Comparison of ENCODE assay signal across 12 mouse cellular contexts in genomic region chr16:76687735-76688447, GRCm38 (mm10).
DNase-seq lines count a peak whose midpoint lies in the region; ATAC-seq and TF ChIP-seq lines count a peak whose summit lies in the region.
"Had no signal": no experiment of that assay in that cellular context is flagged by ENCODE, and none has a peak within 500 bp of the region (broad histone marks: within the 10 kb centered on the region; RNA-seq: fewer than 3 reads in every experiment).

No protein-coding gene starts in this region.

- 64% methylated on average over 18 of the region's 18 CpGs for WGBS in forebrain, embryonic 16.5 days
- 55% methylated on average over 18 of the region's 18 CpGs for WGBS in cerebellum, adult 2 months

- no peaks in the 10 kb centered on the region for H3K36me3 ChIP-seq in forebrain, embryonic 16.5 days (ENCODE audit: control insufficient read depth, insufficient read depth)
- H3K36me3 ChIP-seq: hindbrain, embryonic 10.5 days had no signal

- no peak overlapping the region for H3K27ac ChIP-seq in left cerebral cortex, adult 2 months
- H3K27ac ChIP-seq in forebrain, embryonic 16.5 days (ENCODE audit: low read length), result no peak overlapping the region
- no peak overlapping the region for H3K27ac ChIP-seq in cerebellum, adult 2 months (ENCODE audit: insufficient read depth, low read length)
- H3K27ac ChIP-seq: hindbrain, embryonic 10.5 days had no signal

- peak overlapping the region; percentile 22 for H3K4me3 ChIP-seq in left cerebral cortex, adult 2 months
- H3K4me3 ChIP-seq in forebrain, embryonic 16.5 days (replicated peaks; ENCODE audit: low read length), result no peak overlapping the region
- H3K4me3 ChIP-seq in cerebellum, adult 2 months (replicated peaks; ENCODE audit: insufficient read depth, low read depth, low read length), result no peak overlapping the region
- H3K4me3 ChIP-seq: erythroblast, embryonic 14.5 days; hindbrain, embryonic 10.5 days had no signal

- no peaks in the 10 kb centered on the region for H3K27me3 ChIP-seq in forebrain, embryonic 16.5 days (replicated peaks; ENCODE audit: control insufficient read depth, insufficient read depth, low read length)
- no peaks in the 10 kb centered on the region; the same call in 1 of the 2 replicates for H3K27me3 ChIP-seq in cerebellum, adult 2 months (ENCODE audit: control insufficient read depth, insufficient read depth, low read length)

- intact Hi-C loops in left cerebral cortex, adult 2 months (cut with DNase I), result no loop called here

- DNase-seq in left cerebral cortex, adult 2 months (ENCODE audit: extremely low spot score in 1 of 2, low spot score in 2 of 2), result peak in 1 of 2 experiments; percentile 14
- DNase-seq in left cerebral cortex, adult 8-10 months (ENCODE audit: low spot score in 2 of 2), result no peak
- DNase-seq in gonadal fat pad, adult 2 months (ENCODE audit: low read depth), result peak; percentile 64
- peak; percentile 20 to 30 for DNase-seq in right cerebral cortex, adult 2 months (ENCODE audit: low spot score in 2 of 2)
- DNase-seq in embryo, embryonic 9.5 days (ENCODE audit: extremely low spot score), result no peak
- no peak for DNase-seq in cerebellum, adult 2 months
- DNase-seq: adrenal gland, postnatal 25 days; kidney, adult 8-10 months; thymus, postnatal 25 days had no signal

- H3K4me1 ChIP-seq in forebrain, embryonic 16.5 days (replicated peaks; ENCODE audit: control insufficient read depth, insufficient read depth, low read length), result peaks cover 3% of the 10 kb centered on the region; the same call in 1 of the 2 replicates
- no peaks in the 10 kb centered on the region for H3K4me1 ChIP-seq in cerebellum, adult 2 months (ENCODE audit: control insufficient read depth, insufficient read depth, low read length)

- no peaks in the 10 kb centered on the region for H3K9me3 ChIP-seq in forebrain, embryonic 16.5 days (ENCODE audit: control insufficient read depth, low read length)
- H3K9me3 ChIP-seq: hindbrain, embryonic 10.5 days had no signal

- H3K9ac ChIP-seq in forebrain, embryonic 16.5 days (replicated peaks; ENCODE audit: low read depth, low read length), result no peak overlapping the region

- peak; percentile 85 for ATAC-seq in forebrain, embryonic 16.5 days

- no peak for TF ChIP-seq CTCF in left cerebral cortex, adult 2 months (IDR thresholded peaks at IDR 0.05)
- TF ChIP-seq CTCF in cerebellum, adult 2 months (IDR thresholded peaks at IDR 0.05; ENCODE audit: borderline replicate concordance, insufficient read depth, low read depth, low read length), result no peak

- TF ChIP-seq POLR2A in cerebellum, adult 2 months (IDR thresholded peaks at IDR 0.05; ENCODE audit: borderline replicate concordance, insufficient read depth, low read length), result no peak

- H3K4me2 ChIP-seq in forebrain, embryonic 16.5 days (ENCODE audit: low read length), result no peak overlapping the region

Comparison
In these comparisons a context has a peak if more than half of its experiments do, and no peak if none do; other contexts are left out.
1. DNase-seq: peak in gonadal fat pad, adult 2 months (single experiment) and right cerebral cortex, adult 2 months (2 of 2); none in left cerebral cortex, adult 8-10 months (0 of 2), embryo, embryonic 9.5 days (single experiment) and cerebellum, adult 2 months (0 of 2).